Mouse (Mus musculus): ENCODE measurements around the gene Pard3b.
"Not testable (repeated sequence)": the region's sequence is repeated elsewhere in the genome, so short reads cannot be mapped to it uniquely, and the experiment has no call there.

Pard3b gene

GRCm38 (mm10) chr1:62566596-62566995 is 928.0 kb downstream of the Pard3b start:
- no peak for DNase-seq (ENCODE audit: low read depth, low spot score)

GRCm38 (mm10) chr1:62576939-62577590 is 938.4 kb downstream of the Pard3b start:
- no peak for DNase-seq (ENCODE audit: low read depth, low spot score)

- DNase-seq (ENCODE audit: low read depth, low spot score): no peak
These were observed 940.6 kb downstream of the Pard3b start for GRCm38 (mm10) chr1:62579024-62579765.

GRCm38 (mm10) chr1:62580314-62580935 is 941.8 kb downstream of the Pard3b start:
- DNase-seq (ENCODE audit: low read depth, low spot score): no peak

GRCm38 (mm10) chr1:62582476-62582875 is 943.9 kb downstream of the Pard3b start:
- DNase-seq (ENCODE audit: low read depth, low spot score): no peak

- no peak for DNase-seq (ENCODE audit: low read depth, low spot score)
These were observed 948.9 kb downstream of the Pard3b start for GRCm38 (mm10) chr1:62587536-62587935.

- DNase-seq (ENCODE audit: low read depth, low spot score): peak; percentile 35
These were observed 952.8 kb downstream of the Pard3b start for GRCm38 (mm10) chr1:62591296-62592031.

- no peak for DNase-seq (ENCODE audit: low read depth, low spot score)
These were observed 956.8 kb downstream of the Pard3b start for GRCm38 (mm10) chr1:62595401-62595800.

- no peak for DNase-seq (ENCODE audit: low read depth, low spot score)
These were observed 959.3 kb downstream of the Pard3b start for GRCm38 (mm10) chr1:62597751-62598400.

GRCm38 (mm10) chr1:62598551-62598950 is 959.9 kb downstream of the Pard3b start:
- no peak for DNase-seq (ENCODE audit: low read depth, low spot score)

GRCm38 (mm10) chr1:62604644-62605043 is 966.0 kb downstream of the Pard3b start:
- DNase-seq (ENCODE audit: low read depth, low spot score): not testable (repeated sequence)

- DNase-seq (ENCODE audit: low read depth, low spot score): no peak
These were observed 979.6 kb downstream of the Pard3b start for GRCm38 (mm10) chr1:62618109-62618665.

- no peak for DNase-seq (ENCODE audit: low read depth, low spot score)
These were observed 980.8 kb downstream of the Pard3b start for GRCm38 (mm10) chr1:62619456-62619855.

GRCm38 (mm10) chr1:62622447-62622846 is 983.8 kb downstream of the Pard3b start:
- no peak for DNase-seq (ENCODE audit: low read depth, low spot score)

GRCm38 (mm10) chr1:62624166-62624565 is 985.5 kb downstream of the Pard3b start:
- DNase-seq (ENCODE audit: low read depth, low spot score): no peak

- DNase-seq (ENCODE audit: low read depth, low spot score): no peak
These were observed 986.2 kb downstream of the Pard3b start for GRCm38 (mm10) chr1:62624836-62625235.

GRCm38 (mm10) chr1:62625332-62625731 is 986.7 kb downstream of the Pard3b start:
- DNase-seq (ENCODE audit: low read depth, low spot score): no peak

GRCm38 (mm10) chr1:62625819-62626505 is 987.3 kb downstream of the Pard3b start:
- no peak for DNase-seq (ENCODE audit: low read depth, low spot score)

- no peak for DNase-seq (ENCODE audit: low read depth, low spot score)
These were observed 991.3 kb downstream of the Pard3b start for GRCm38 (mm10) chr1:62629952-62630351.

- DNase-seq (ENCODE audit: low read depth, low spot score): no peak
These were observed 993.1 kb downstream of the Pard3b start for GRCm38 (mm10) chr1:62631511-62632305.
